Mouse (Mus musculus) liver, postnatal 0 days (tissue): ENCODE results near the gene Gpbar1. TPM values are rescaled to one million over a fixed set of nuclear protein-coding genes. Genes with fewer than 3 reads are reported as not detected.

Experiments
- ATAC-seq: fragments of 200-750 bp; cut with Nextera tagmentation; 2 replicates; pipeline ENCODE4 v1.8.0; 2017; ENCODE audit warnings: mild to moderate bottlenecking, moderate library complexity
- DNase-seq: peaks from one replicate; pipeline ENCODE4 v3.0.0-alpha.2; 2016
- H3K27ac ChIP-seq: fragments of 300-500 bp; sonication (generic); 2 replicates; pipeline ENCODE4 v1.5.1; 2014; ENCODE audit warnings: antibody characterized with exemption, moderate library complexity, mild to moderate bottlenecking, low read depth
- H3K27me3 ChIP-seq: fragments of 300-500 bp; sonication (generic); 2 replicates; pipeline ENCODE4 v1.6.1; 2014; ENCODE audit warnings: low read length, control low read depth, mixed read lengths; ENCODE audit not compliant: insufficient read depth
- H3K36me3 ChIP-seq: fragments of 300-500 bp; sonication (generic); replicated peaks from 2 replicates; pipeline ENCODE4 v1.6.1; 2014; ENCODE audit warnings: mild to moderate bottlenecking, control low read depth, low read length, moderate library complexity, mixed read lengths; ENCODE audit not compliant: insufficient read depth
- H3K4me1 ChIP-seq: fragments of 300-500 bp; sonication (generic); 2 replicates; pipeline ENCODE4 v1.6.1; 2014; ENCODE audit warnings: antibody characterized with exemption, mild to moderate bottlenecking, control low read depth; ENCODE audit not compliant: insufficient read depth
- H3K4me2 ChIP-seq: fragments of 300-500 bp; sonication (generic); 2 replicates; pipeline ENCODE4 v1.6.1; 2014; ENCODE audit warnings: low read depth, mild to moderate bottlenecking, low read length, moderate library complexity, mixed read lengths
- H3K4me3 ChIP-seq: fragments of 300-500 bp; sonication (generic); 2 replicates; pipeline ENCODE4 v1.5.1; 2014; ENCODE audit warnings: low read depth, low read length
- H3K9ac ChIP-seq: fragments of 300-500 bp; sonication (generic); replicated peaks from 2 replicates; pipeline ENCODE4 v1.6.1; 2014; ENCODE audit warnings: mild to moderate bottlenecking, moderate library complexity
- H3K9me3 ChIP-seq: fragments of 300-500 bp; sonication (generic); 2 replicates; pipeline ENCODE4 v1.6.1; 2016; ENCODE audit warnings: mild to moderate bottlenecking, control low read depth, low read length, mixed read lengths
- CTCF ChIP-seq: sonication (generic); IDR thresholded peaks from 2 replicates; pipeline ENCODE4 v1.5.1; 2016; ENCODE audit warnings: antibody characterized with exemption, low read depth
- EP300 ChIP-seq: IDR thresholded peaks from 2 replicates; pipeline ENCODE4 v1.6.1; 2016; ENCODE audit warnings: antibody characterized with exemption, low read depth, mild to moderate bottlenecking
- WGBS: fragments of 180-500 bp; shearing (Covaris S2); extraction: QIAGEN DNeasy Blood & Tissue Kit; methylation state at CpG from one replicate; pipeline ENCODE4 v1.1.7; 2014; ENCODE audit not compliant: insufficient replicate concordance; 5-methylcytosine and 5-hydroxymethylcytosine counted together
- polyA plus RNA-seq: library from polyadenylated mRNA; unstranded; fragments of >200 nt; fragmentation: Nextera tagmentation; extraction: Ambion mirVana; gene quantifications from 2 replicates; pipeline ENCODE4 v1.2.1, GENCODE M21; 2015

The Gpbar1 gene
- polyA plus RNA-seq, 1 experiment from 2014 or later, result 0.20 TPM

DNA sequence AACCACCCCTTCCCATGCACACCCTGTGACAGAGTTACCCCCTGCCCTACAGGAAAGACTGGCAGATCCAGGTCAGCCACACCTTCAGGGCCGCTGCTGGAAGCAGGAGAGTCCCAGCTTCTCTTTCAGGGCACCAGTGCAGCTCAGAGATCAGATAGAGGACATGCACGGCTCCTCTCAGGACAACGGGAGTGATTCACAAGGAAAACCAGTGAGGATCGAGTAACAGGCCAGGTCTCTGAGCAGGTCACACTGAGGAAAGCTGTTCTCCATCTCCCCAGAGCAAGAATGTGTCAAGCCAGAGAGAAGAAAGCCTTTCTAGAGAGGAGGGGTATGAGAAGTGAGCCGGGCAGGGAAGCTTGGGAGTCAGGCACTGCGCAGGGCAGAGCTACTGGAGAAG lies 18.1 kb downstream of the Gpbar1 start:
- peak overlapping the region; percentile 40 for H3K4me3 ChIP-seq
- DNase-seq (no peak), ATAC-seq (no peak)
- H3K9me3 ChIP-seq, result no peaks in the 10 kb centered on the region
- H3K4me2 ChIP-seq, result peak overlapping the region; percentile 74
- H3K27ac ChIP-seq, result peak overlapping the region; percentile 96
- H3K36me3 ChIP-seq, result peaks cover 21% of the 10 kb centered on the region
- TF ChIP-seq EP300 (no peak), CTCF (no peak)
- peaks cover 47% of the 10 kb centered on the region for H3K4me1 ChIP-seq
- no peaks in the 10 kb centered on the region for H3K27me3 ChIP-seq
- 60% methylated on average over 6 of the region's 6 CpGs for WGBS
- peak overlapping the region; percentile 72 for H3K9ac ChIP-seq

GRCm38 (mm10) chr1:74297269-74297668 lies 18.9 kb downstream of the Gpbar1 start:
- Histone ChIP-seq H3K4me3 (no peak overlapping the region), H3K9me3 (no peaks in the 10 kb centered on the region), H3K36me3 (peaks cover 15% of the 10 kb centered on the region), H3K27ac (peak overlapping the region; percentile 96), H3K4me2 (peak overlapping the region; percentile 74; the same call in 1 of the 2 replicates), H3K27me3 (no peaks in the 10 kb centered on the region), H3K4me1 (peaks cover 49% of the 10 kb centered on the region), H3K9ac (peak overlapping the region; percentile 8; the same call in 1 of the 2 replicates)
- DNase-seq (no peak), ATAC-seq (no peak)
- 70% methylated on average over 3 of the region's 3 CpGs for WGBS
- TF ChIP-seq CTCF, result no peak
- no peak for TF ChIP-seq EP300

DNA sequence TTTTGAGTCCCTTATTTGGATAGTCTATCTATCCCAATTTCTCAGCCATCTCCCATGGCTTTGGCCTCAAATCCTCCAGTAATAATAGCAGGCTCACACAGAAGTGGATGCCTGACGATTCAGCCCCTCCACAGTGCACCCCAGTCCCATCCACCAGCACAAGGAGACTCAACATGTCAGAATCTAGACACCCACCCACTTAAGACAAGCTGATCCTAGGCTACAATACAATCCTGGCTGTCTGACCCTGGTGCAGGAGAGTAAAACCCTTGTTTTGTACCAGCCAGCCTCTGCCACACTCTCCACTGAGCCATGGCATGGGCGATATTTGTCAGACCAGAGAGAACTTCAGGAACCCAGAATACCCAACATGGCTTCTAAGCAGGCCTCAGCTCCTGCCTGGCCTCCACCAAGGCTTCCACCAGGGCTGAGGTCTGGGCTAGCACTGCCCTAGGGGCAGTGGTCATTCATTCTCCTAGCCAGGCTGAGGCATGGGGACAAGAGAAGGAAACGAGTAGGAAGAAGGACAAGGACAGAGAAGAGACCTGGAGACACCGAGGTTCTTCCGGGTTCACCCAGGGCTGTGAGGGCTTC lies 19.9 kb downstream of the Gpbar1 start:
- Histone ChIP-seq H3K4me3 (no peak overlapping the region), H3K4me2 (no peak overlapping the region), H3K27ac (no peak overlapping the region), H3K36me3 (peaks cover 9% of the 10 kb centered on the region), H3K27me3 (no peaks in the 10 kb centered on the region), H3K9ac (no peak overlapping the region), H3K9me3 (no peaks in the 10 kb centered on the region), H3K4me1 (peaks cover 59% of the 10 kb centered on the region)
- no peak for TF ChIP-seq CTCF
- no peak for TF ChIP-seq EP300
- no peak for DNase-seq
- ATAC-seq, result no peak
- 86% methylated on average over 5 of the region's 5 CpGs for WGBS

DNA sequence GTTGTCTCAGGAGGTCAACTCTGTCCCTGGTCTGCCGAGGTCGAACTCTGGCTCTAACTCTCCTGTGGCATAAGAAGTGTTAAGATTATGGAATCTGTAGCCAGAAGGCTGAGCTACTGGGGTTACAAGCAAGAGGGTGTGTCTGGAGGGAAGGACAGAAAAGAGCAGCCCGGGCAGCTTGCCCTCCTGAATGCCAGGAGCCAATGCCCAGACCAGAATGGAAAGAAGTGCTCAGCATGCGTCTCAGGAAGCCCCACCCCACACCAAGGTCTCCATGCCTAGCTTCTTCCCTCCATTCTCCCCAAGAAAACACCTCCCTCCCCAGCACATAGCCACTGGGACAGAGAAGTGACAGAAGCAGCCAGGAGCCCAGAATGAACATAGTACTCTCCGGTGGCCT lies 20.6 kb downstream of the Gpbar1 start:
- H3K4me3 ChIP-seq, result no peak overlapping the region
- DNase-seq, result no peak
- H3K9me3 ChIP-seq, result no peaks in the 10 kb centered on the region
- TF ChIP-seq EP300 (no peak), CTCF (no peak)
- no peaks in the 10 kb centered on the region for H3K27me3 ChIP-seq
- H3K4me1 ChIP-seq, result peaks cover 62% of the 10 kb centered on the region
- no peak for ATAC-seq
- 74% methylated on average over 5 of the region's 5 CpGs for WGBS
- no peak overlapping the region for H3K27ac ChIP-seq
- H3K9ac ChIP-seq, result no peak overlapping the region
- H3K36me3 ChIP-seq, result peaks cover 8% of the 10 kb centered on the region
- no peak overlapping the region for H3K4me2 ChIP-seq

- WGBS, result 59% methylated on average over 6 of the region's 6 CpGs
- Histone ChIP-seq H3K4me3 (no peak overlapping the region), H3K27ac (no peak overlapping the region), H3K9me3 (no peaks in the 10 kb centered on the region), H3K4me2 (no peak overlapping the region), H3K27me3 (no peaks in the 10 kb centered on the region), H3K4me1 (peaks cover 53% of the 10 kb centered on the region), H3K36me3 (0 out of 2 replicates have a peak, but pooled peaks cover 4% of the 10 kb centered on the region), H3K9ac (no peak overlapping the region)
- no peak for ATAC-seq
- no peak for DNase-seq
- TF ChIP-seq CTCF (no peak), EP300 (no peak)
Measured at GRCm38 (mm10) chr1:74300347-74301110, 22.2 kb downstream of the Gpbar1 start.

- 91% methylated on average over 7 of the region's 7 CpGs for WGBS
- DNase-seq (no peak), ATAC-seq (no peak)
- Histone ChIP-seq H3K27ac (no peak overlapping the region), H3K27me3 (no peaks in the 10 kb centered on the region), H3K4me1 (peaks cover 42% of the 10 kb centered on the region), H3K36me3 (no peaks in the 10 kb centered on the region), H3K4me3 (no peak overlapping the region), H3K9ac (no peak overlapping the region), H3K9me3 (no peaks in the 10 kb centered on the region), H3K4me2 (no peak overlapping the region)
- TF ChIP-seq CTCF (no peak), EP300 (no peak)
Measured at GRCm38 (mm10) chr1:74302229-74302628, 23.9 kb downstream of the Gpbar1 start.
